Mouse (Mus musculus) frontal cortex, postnatal 36 days (tissue): ENCODE results near the gene Alkbh7.

Source experiments
- DNase-seq, 2 experiments: peaks; one replicate each; pipeline ENCODE4 v3.0.0; 2022; ENCODE audit warnings: low spot score in 2 of 2

Gene Alkbh7

DNA sequence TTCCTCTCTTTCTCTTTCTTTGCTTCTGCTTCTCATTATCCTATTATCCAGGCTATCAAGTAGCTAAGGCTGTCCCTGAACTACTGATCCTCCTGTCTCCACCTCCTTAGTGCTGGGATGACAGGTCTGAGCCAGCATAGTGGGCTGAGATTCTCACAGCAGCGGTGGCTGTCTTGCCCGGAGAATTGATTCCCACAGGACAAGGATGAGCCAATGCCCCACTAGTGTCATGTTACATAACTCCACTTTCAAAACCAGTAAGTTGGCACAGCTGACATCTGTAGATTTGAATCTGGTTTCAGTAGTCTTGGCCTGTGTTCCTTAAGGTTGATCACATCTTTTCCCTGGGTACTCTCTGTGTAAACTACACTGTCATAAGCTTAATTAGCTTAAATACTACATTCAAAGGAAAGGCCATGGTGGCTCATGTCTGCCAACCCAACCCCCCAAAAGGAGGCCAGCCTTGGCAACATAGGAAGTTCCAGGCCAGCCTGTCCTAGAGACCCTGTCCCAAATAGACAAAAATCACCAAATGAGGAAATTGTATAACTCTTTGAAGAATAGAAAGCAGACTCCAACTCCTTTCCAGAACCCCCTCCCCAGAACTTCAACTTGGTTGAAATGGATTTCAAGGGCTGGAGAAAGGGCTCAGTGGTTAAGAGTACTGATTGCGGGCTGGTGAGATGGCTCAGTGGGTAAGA is 10.9 kb upstream of the Alkbh7 start:
- no peak for DNase-seq

DNA sequence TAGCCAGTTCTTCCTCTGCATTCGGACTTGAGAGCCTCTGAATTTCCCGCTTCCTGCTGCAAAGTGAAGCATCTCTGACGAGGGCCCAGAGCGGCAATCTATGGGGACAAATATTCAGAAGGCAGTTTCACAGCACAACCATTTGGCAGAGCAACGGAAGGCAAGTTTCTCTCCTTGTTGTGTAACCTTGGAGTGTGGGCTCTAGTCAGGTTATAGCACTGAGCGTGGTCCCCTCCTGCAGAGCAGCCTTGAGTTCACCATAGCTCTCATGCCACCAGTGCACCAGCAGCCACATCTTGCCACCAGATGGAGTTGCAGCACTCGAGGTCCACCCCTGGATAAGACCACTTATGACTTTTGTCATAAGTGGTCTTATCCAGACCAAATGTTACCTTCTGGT is 8.7 kb upstream of the Alkbh7 start:
- no peak for DNase-seq

DNA sequence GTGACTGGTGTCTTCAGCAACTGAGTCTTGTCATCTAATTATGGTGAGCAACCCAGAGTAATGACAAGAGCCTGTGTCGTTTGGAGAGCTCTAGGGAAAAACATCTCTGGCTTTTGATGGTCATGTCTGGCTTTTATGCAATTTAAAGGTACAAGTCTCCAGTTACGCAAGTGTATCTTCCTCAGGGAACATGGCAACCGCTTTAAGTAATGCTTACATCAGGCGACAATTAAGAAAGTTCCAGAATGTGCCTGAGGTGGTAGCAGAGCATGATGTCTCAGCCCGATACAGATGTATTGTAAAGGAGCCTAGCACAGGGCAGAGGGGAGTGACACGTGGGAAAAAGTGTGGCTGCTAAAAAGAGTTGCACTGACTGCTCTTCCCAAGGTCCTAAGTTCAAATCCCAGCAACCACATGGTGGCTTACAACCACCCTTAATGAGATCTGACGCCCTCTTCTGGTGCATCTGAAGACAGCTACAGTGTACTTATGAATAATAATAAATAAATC is 8.2 kb upstream of the Alkbh7 start:
- DNase-seq: no peak

DNA sequence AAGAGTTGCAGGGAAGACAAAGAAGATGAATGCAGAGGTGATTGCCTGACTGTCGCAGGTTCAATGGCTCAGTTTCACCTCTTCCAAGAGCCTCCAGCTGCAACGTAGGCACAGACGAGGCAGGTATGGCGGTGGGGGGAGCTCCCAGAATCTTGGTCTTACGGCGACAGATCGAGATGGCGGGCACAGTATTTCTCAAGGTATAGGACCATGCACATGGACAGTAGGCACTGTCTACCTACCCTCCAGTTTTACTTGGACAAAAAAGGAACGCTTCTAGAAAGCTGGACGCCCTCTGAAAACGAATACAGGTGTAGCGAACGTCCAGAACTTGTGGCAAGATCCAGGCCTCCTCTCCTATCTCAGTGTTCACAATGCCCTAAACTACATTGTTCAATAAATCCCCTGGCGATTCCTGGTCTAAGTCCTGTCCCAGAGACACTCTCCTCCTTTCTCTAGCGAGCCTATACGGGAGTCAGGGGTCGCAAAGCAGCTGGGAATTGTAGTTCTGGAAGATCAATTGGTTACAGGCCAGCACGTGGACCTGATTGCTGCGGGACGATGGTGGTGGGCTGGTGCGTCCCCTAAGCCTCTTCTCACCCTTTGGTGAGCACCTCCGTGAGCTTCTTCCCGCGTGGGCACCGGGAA is 7.5 kb upstream of the Alkbh7 start:
- DNase-seq: peak in 1 of 2 experiments; percentile 86

DNA sequence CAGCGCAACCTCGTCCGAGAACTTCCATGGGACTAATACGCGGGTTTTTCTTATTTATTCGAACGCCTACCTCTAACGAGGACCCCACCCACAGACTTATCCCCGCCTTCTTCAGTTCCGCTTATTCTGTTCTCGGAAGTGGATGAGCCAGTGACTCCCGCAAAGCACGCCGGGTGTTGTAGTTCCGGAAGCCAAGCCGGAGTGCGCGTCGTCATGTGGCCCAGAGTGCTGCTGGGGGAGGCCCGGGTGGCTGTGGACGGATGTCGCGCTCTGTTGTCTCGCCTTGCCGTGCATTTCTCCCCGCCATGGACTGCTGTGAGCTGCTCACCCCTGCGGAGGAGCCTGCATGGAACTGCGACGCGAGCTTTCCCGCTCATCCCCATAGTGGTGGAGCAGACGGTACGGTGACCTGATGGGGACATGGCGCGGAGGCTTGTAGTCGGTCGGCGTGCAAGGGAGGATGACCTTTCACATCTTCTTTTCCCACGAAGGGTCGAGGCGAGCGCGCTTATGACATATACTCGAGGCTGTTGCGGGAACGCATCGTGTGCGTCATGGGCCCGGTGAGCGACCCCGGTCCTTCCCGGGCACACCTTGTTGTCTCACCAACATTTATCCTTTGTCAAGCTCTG is 6.9 kb upstream of the Alkbh7 start, which contains the start of gene Clpp:
Clpp (plus strand) TSS at position 191 of the 632 bp plus-strand sequence.
- DNase-seq: peak; percentile 92 to 97

DNA sequence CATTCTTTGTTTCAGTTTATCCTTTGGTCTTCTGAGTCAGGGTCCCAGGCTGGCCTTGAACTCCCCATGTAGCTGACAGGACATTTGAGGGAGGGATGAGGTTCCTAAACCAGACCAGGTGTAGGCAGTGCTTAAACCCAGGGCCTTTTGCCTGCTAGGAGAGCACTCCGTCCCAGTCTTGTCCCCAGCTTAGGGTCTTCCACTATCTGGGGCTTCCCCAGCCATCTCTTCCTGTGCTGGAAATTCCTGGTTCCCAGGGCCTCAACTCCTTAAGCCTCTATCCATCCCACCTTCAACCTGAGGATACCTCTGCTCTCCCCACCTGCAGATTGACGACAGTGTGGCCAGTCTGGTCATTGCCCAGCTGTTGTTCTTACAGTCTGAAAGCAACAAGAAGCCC is 6.2 kb upstream of the Alkbh7 start:
- no peak for DNase-seq

DNA sequence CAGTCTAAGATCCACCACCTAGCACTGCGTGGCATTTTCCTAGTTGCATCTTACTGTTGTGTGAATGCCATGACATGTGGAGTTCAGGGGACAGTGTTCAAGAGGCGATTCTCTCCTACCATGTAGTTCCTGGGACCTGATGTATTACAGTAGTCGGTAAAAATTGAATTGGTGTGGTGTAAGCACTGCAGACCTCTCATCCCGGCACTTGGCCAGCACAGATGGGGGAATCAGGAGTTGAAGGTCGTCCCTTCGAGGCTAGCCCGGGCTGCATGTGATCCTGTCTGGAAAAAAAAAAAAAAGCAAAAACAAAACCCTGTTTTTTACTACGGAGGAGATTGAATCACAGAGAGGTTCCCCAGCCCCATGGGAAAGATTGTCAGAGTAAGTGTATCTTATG is 2.1 kb upstream of the Alkbh7 start:
- DNase-seq: no peak

DNA sequence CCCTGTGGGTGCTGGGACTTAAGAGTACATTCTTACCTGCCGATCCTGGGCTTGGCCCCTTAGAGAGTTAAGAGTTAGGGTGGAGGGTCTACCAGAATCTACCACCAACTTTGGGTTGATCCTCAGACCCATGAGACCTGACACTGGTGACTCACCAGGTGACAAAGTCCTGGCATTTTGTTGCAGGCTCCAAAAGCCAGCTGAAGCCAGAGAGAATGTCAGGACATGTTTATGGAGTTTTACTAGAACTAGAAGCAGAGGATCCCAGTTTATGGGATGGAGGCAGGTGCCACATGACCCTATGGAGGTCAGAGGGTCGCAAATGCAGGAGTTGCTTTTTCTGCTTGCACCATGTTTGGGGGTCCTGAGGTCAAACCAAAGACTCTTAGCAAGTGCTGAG is 633 bp upstream of the Alkbh7 start:
- DNase-seq: no peak

DNA sequence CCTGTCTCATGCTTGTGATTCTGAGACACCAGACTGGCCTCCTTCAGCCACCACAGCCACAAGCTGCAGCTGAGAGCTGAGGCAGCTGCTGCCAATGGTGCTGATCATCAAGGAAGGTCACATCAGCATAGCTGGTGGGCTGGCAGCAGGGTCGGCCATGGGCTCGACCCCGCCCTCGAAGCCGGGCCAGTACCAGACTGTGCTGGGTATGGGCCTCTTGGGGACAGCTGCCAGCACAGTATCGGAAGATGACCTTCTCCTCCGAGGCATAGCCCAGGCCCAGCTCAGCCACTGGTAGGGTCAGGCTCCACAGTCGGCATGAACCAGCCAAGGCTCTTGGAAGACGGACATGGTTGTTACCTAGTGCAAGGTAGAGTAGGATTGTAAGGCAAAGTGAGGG is 2.3 kb downstream of the Alkbh7 start:
- DNase-seq: no peak

DNA sequence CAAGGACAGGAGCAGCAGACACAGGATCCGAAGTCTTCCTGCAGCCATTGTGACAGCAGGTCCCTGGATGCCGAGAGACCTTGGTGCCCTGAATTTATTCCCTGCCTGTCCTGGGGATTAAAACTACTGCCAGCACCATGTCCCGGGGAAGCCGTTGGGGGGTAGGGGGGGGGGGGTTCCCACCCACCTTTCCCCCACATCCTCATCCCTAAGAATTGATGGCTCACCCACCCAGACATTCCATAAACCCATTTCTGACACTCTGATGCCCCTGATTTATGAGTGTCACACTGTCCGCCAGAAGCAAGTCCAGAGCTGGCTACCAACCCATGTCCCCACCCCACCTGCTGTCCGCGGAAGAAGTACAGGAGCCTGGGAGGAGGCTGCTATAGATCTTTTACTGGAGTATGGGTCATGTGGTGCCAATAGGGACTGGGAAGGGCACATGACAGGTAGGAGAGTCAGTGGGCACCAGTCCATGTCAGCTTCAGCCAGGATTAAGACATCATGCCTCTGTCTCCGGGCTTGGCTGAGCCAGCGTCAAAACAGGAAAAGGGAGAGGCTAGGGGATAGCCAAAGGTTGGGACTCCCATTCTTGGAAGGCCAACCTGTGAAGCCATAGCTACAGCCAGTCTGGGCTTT is 3.0 kb downstream of the Alkbh7 start, which contains the start of gene Pspn:
Pspn (minus strand) TSS at position 51 of the 642 bp plus-strand sequence.
- DNase-seq: no peak

DNA sequence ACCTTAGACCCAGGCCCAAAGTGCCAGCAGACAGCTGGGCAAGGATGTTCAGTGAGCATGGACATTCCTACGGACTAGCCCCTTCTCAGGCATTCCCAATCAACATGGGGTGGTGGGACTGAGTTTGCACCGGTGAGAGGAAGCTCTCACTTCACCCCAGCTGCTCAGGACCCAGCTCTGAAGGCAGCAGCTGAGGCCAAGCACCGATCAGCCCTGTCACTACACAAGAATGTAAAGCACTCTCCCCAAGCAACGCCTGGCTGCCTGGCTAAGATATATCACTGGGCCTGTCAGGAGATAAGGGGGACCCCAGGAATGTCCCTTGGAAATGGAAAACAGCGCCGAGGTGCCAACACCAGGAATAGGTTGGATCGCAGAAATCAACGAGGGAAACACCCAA is 4.1 kb downstream of the Alkbh7 start:
- no peak for DNase-seq

DNA sequence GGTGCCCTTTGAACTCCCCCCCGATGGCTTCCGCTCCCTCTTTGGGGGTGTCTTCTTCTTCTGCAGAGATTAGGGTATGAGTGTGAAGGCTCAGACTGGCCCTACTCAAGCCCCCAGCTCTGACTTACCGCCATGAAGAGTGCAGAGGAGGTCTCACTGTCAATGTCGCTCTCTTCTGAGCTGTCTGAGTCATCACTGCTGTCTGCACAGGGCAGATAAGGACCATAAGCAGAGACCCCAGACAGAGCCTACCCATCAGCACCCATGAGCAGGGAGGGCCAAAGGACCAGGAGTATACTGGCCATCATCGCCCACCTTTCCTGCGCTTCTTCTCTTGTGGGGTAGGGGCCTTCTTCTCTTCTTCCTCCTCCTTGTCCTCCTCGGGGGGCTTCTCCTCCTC is 6.9 kb downstream of the Alkbh7 start:
- no peak for DNase-seq

DNA sequence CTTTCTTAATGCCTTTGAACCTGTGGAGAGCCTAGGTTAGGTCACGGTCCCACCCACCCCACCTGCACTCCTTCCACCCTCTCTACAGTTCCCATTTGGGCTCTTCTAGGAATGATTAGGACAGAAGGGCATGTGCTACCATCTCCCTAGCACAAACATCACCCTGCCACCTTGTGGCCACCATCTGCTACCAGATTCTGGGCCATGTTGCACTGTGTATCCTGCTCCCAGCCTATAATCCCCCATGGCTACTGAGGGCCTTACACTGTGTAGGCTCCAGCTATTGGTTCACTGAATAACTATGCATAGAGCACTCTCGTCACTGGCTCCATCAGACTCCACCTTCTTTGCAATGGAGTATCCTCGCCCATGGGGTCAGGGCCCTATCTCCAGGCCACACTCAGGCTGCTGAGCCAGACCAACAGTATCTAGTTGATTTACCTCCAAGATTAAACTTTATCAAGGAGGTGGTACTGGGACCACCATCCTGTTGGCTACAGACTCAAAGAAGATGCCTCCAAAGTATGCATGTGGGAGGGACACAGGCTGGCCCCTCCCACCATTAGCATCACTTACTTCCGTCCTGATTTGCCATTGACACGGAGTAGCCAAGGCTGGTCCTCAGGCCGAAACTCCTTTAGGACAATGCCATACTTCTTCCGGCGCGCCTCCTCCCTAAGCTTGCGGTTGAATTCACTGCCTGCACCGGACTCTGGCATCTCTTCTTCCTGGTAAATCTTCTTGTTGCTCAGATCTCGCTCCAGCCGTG is 10.2 kb downstream of the Alkbh7 start:
- no peak for DNase-seq

DNA sequence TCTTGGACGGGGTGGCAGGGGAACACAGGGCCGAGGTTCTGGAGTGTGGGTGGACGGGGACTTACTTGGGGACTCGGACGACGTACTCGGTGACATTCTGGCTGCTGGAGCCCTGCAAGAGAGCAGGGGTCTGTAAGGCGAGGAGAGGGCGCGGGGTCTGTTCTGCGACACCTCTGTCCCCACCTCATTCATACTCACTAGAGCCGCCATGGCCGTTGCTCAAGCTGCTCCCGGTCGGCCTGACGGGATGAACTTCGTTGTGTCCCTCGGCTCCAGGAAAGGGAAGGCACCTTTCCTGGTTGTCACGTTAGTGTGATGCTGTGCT is 13.7 kb downstream of the Alkbh7 start:
- no peak for DNase-seq

DNA sequence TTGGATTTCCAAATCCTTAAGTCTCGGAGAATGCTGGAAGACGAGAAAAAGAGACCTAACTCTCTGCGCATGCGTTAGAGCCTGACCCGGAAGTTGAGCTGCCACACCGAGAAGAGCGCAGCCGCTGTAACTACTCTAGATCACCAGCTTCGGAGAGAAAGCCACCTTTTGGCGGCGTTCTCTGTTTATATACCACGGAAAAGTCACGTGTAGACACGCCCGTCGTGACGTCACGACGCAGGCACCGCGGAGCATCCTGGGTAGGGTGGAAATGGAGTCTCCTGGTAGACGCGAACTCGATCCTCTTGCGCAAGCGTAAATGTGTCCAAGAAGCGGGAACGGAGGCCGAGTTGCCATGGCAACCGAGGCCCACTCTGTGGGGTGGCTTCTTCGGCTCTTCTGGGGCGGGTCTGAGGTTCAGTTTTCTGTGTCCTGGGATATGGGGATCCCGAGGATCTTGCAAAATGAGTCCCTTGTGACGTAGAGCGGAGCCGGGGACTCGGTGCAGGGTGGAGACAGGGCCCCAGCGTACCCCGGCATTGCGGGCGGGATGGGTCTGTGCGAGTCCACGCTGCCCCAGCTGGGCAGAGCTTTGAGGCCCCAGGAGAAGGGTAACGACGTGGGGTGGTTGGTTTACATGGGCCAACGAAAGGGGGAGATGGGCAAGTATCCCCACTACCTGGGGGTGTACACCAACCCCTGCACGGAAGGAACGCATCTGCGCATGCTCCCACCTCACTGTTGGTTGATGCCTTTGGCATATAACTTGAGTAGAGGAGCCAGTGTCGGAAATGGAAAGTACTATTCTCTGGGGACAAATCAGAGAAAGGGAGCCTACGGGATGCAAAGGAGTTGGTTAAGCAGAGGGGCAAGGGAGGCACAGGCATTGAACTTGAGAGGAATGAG is 14.3 kb downstream of the Alkbh7 start, which contains the start of the genes Gtf2f1 and Gm17949:
Gtf2f1 (minus strand) TSS at position 53 of the 906 bp plus-strand sequence.
Gm17949 (plus strand) TSS at position 234 of the 906 bp plus-strand sequence.
- DNase-seq: peak; percentile 92 to 97

DNA sequence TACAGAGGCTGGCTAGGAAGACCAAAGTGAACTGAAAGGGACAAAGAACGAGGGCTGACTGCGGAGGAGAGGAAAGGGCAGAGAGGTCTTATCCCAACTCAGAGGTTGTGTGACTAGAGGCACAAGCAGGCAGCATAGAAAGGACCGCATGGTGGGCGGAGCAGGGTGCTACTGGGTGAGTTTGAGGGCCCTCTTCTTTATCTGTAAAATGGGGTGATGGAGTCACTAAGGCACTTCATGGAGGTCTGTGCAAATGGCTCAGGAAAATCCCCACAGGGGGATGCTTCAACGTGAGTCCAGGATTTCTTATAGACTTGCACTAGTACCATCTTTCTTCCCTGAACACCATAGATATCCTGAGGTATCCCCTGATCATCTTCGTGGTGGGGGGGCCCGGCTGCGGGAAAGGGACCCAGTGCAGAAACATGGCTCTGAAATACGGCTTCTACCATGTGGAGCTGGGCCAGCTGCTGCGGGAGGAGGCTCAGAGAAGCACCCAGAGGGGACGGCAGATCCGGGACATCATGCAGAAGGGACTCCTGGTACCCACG is 15.2 kb downstream of the Alkbh7 start:
- no peak for DNase-seq

DNA sequence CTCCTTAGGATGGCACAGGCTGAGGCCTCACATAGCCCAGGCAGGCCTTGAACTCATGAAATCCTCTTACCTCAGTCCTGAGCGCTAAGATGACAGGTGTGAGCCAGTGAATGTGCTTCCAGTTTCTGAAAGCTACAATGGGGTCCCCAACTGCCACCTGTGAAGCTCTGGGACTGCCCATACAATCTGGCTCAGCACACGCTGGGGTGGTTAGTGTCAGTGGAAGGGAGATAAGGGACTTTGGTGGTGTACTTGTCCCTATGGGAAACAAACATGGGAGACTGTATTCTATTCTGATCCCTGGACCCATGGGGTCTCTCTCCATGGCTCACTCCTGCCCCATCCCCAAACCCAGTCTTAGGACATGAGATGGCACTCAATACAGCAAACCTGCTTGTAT is 22.6 kb downstream of the Alkbh7 start:
- DNase-seq: no peak

DNA sequence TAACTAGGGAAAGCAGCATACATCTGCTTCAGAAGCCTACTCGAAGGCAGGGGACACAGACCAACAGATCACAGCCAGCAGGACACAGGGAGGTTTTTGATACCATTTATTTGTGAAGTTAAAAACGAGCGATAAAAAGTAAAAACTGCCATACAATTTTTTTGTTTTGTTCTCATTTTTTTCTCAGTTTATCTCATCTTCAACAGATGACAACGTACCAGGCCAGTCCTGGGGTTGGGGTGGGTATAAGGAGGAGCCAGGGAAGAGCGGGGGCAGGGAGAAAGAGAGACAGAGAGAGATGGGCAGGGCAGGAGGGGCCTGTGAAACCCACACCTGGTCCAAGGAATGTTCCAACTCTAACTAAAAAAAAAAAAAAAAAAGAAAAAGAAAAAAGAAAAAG is 23.8 kb downstream of the Alkbh7 start:
- no peak for DNase-seq

DNA sequence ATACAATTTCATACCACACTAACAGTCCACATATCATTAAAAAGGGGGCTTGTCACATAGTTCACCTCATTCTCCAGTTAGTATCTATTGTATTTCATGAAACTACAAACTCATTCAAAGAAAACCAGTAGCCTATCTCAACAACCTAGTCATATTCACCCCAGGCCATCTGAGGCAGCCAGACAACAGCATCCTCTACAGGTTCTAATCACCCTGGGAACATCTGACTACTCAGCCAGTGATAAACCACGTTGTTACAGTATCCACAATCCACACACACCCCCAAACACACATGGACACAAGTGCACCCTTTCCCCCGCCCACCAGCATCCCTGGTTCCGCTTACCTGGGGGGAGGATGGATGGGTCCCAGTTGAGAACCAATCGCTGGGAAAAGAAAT is 30.3 kb downstream of the Alkbh7 start:
- no peak for DNase-seq

DNA sequence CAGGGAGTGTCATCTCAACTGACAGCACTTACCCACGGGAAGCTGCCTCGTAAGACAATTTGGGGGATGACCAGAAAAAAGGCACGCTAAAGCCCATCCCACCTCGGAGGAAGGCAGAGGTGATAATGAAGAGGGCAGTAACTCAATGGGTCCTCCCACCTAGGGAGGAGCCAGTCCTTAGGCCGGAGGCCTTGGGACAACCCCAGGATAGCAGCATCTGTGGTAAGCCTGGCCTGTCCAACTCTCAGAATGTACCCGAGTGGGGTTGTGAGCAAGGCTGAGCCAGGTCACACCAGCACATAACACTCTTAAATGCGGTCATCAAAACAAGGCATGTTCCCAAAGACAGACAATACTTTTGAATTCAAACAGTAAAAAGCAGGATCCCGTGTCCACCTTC is 32.6 kb downstream of the Alkbh7 start:
- DNase-seq: no peak
